Mouse (Mus musculus): ENCODE data around the gene Stam2. TPM values are rescaled to one million over a fixed set of nuclear protein-coding genes. Genes with fewer than 3 reads are reported as not detected.

Stam2 gene
- polyA plus RNA-seq, 1 experiment from 2014 or later, result 42.8 TPM

GRCm38 (mm10) chr2:52717076-52717475, 25.0 kb downstream of the Stam2 start:
- H3K4me1 ChIP-seq, result peaks cover 7% of the 10 kb centered on the region
- no peak overlapping the region for H3K4me3 ChIP-seq (replicated peaks)
- H3K27ac ChIP-seq, result no peak overlapping the region
- H3K4me2 ChIP-seq, result no peak overlapping the region
- ATAC-seq (ENCODE audit: low FRiP score), result no peak
- H3K36me3 ChIP-seq (replicated peaks), result peaks cover 22% of the 10 kb centered on the region
- H3K27me3 ChIP-seq, result no peaks in the 10 kb centered on the region
- H3K9ac ChIP-seq, result no peak overlapping the region
- WGBS, result 95% methylated on average over 5 of the region's 5 CpGs
- H3K9me3 ChIP-seq, result no peaks in the 10 kb centered on the region

- Histone ChIP-seq H3K9ac (no peak overlapping the region), H3K27me3 (no peaks in the 10 kb centered on the region), H3K27ac (no peak overlapping the region), H3K4me2 (no peak overlapping the region), H3K4me3 (replicated peaks) (no peak overlapping the region), H3K4me1 (peaks cover 5% of the 10 kb centered on the region), H3K9me3 (no peaks in the 10 kb centered on the region), H3K36me3 (replicated peaks) (peaks cover 22% of the 10 kb centered on the region)
- no peak for ATAC-seq (ENCODE audit: low FRiP score)
- WGBS, result 67% methylated on average over 6 of the region's 6 CpGs
These were observed 26.5 kb downstream of the Stam2 start for GRCm38 (mm10) chr2:52715538-52715937.

GRCm38 (mm10) chr2:52714111-52714510, 28.0 kb downstream of the Stam2 start:
- H3K4me3 ChIP-seq (replicated peaks), result no peak overlapping the region
- H3K4me2 ChIP-seq, result no peak overlapping the region
- H3K27ac ChIP-seq, result no peak overlapping the region
- no peak overlapping the region for H3K9ac ChIP-seq
- ATAC-seq (ENCODE audit: low FRiP score), result no peak
- no peaks in the 10 kb centered on the region for H3K27me3 ChIP-seq
- H3K36me3 ChIP-seq (replicated peaks), result peaks cover 27% of the 10 kb centered on the region
- H3K9me3 ChIP-seq, result no peaks in the 10 kb centered on the region
- no peaks in the 10 kb centered on the region for H3K4me1 ChIP-seq
- 96% methylated on average over 4 of the region's 4 CpGs for WGBS

GRCm38 (mm10) chr2:52710804-52711203, 31.3 kb downstream of the Stam2 start:
- Histone ChIP-seq H3K27me3 (no peaks in the 10 kb centered on the region), H3K4me1 (no peaks in the 10 kb centered on the region), H3K4me3 (replicated peaks) (no peak overlapping the region), H3K4me2 (no peak overlapping the region), H3K9me3 (no peaks in the 10 kb centered on the region), H3K9ac (no peak overlapping the region), H3K27ac (no peak overlapping the region), H3K36me3 (replicated peaks) (peaks cover 34% of the 10 kb centered on the region)
- WGBS, result 95% methylated on average over 2 of the region's 2 CpGs
- ATAC-seq (ENCODE audit: low FRiP score), result no peak

DNA sequence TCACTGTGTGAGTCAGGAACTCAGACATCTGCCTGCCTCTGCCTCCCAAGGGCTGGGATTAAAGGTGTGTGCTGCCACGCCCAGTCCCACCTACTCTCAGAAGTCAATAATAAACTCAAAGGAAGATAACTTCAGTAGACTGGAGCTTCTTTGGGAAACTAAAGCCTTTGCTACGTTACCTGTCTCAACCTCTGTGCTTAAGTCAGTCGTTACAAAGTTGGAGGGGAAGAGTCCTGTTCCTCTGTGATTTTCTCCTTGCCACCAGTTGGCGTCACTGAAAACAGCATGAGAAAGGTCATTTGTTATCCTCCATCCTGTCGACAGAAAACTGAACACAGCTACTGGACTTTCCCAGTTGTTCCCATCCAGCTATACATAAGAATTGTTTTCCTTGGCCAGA, 32.7 kb downstream of the Stam2 start:
- ATAC-seq (ENCODE audit: low FRiP score), result no peak
- WGBS, result 91% methylated on average over 5 of the region's 5 CpGs
- Histone ChIP-seq H3K36me3 (replicated peaks) (peaks cover 27% of the 10 kb centered on the region), H3K9ac (no peak overlapping the region), H3K4me1 (no peaks in the 10 kb centered on the region), H3K9me3 (no peaks in the 10 kb centered on the region), H3K27ac (no peak overlapping the region), H3K4me2 (no peak overlapping the region), H3K4me3 (replicated peaks) (no peak overlapping the region), H3K27me3 (no peaks in the 10 kb centered on the region)

DNA sequence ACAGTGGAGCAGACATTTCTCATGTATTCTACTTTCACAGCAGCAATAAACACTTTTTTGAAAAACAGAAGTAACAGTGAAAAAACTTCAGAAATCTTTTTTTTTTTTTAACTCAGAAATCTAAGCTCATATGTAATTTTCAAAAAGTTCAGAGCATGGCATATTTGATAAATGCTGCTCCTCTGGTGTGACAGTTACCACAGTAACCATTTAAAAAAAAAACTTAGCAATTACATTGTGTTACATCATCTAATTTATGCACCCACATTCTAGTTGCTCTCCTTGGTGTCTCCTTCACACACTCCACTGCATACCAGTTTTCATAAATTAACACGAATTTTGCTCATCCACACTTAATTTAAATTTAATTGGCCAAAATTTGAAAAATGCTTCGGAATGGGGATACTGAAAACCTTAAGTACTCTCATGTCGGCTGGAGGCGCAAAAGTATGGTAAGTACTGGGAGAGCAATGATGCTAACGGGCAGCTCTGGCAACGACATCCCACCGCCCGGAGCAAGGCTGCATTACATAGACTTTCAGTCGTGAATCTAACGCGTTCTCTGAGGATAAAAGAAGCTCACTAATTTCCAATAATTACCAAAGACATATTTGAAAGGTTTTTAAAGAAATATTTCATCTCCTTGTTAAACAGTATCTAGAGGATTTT, 40.6 kb downstream of the Stam2 start:
- 82% methylated on average over 11 of the region's 11 CpGs for WGBS
- no peak for ATAC-seq (ENCODE audit: low FRiP score)
- Histone ChIP-seq H3K4me2 (no peak overlapping the region), H3K9me3 (no peaks in the 10 kb centered on the region), H3K4me1 (no peaks in the 10 kb centered on the region), H3K4me3 (replicated peaks) (no peak overlapping the region), H3K9ac (no peak overlapping the region), H3K27ac (no peak overlapping the region), H3K27me3 (no peaks in the 10 kb centered on the region), H3K36me3 (replicated peaks) (peaks cover 18% of the 10 kb centered on the region)

DNA sequence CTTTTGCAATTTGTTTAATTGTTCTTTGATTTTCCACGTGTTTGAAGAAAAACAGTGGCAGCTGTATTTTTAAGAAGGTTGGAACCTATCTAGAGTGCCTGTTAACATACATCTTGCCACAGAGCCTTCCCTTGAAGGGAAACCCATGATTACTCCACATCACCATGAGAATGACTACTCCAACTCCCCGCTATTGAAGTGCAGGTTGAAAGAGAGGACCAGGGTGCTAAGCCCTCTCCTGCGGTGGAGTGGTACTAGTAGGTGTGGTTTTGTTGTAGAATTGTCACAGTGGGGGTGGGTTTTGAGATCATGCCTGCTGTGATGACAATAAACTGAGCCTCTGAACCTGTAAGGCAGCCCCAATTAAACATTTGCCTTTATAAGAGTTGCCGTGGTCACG, 41.7 kb downstream of the Stam2 start:
- H3K4me2 ChIP-seq, result no peak overlapping the region
- H3K4me1 ChIP-seq, result no peaks in the 10 kb centered on the region
- H3K27me3 ChIP-seq, result no peaks in the 10 kb centered on the region
- peaks cover 15% of the 10 kb centered on the region for H3K36me3 ChIP-seq (replicated peaks)
- 66% methylated on average over 5 of the region's 5 CpGs for WGBS
- no peak overlapping the region for H3K27ac ChIP-seq
- ATAC-seq (ENCODE audit: low FRiP score), result no peak
- H3K9ac ChIP-seq, result no peak overlapping the region
- H3K9me3 ChIP-seq, result no peaks in the 10 kb centered on the region
- no peak overlapping the region for H3K4me3 ChIP-seq (replicated peaks)

DNA sequence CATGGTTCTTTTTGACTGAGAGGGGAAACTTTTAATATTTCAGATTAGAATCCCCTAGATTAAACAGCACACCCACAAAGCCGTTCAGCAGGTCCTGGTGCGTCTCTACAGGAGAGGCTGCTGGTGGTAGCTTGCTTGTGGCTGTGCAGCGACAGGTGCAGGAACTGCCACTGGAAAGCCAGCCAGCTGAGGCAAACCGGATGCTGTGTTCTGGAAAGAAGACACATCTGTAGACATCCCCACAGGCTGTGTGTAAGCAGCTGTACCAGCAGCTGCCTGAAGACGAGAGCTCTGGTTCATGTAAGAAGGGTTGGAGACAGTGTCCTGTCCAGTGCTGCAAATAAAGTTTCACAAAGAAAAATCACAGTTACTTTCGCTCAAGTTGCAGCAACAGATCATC, 47.5 kb downstream of the Stam2 start:
- ATAC-seq (ENCODE audit: low FRiP score), result no peak
- Histone ChIP-seq H3K27me3 (no peaks in the 10 kb centered on the region), H3K9me3 (no peaks in the 10 kb centered on the region), H3K4me3 (replicated peaks) (no peak overlapping the region), H3K27ac (no peak overlapping the region), H3K4me2 (no peak overlapping the region), H3K4me1 (no peaks in the 10 kb centered on the region), H3K36me3 (replicated peaks) (peaks cover 6% of the 10 kb centered on the region), H3K9ac (no peak overlapping the region)
- 88% methylated on average over 6 of the region's 6 CpGs for WGBS

GRCm38 (mm10) chr2:52691745-52692144, 50.3 kb downstream of the Stam2 start:
- H3K4me1 ChIP-seq, result no peaks in the 10 kb centered on the region
- WGBS, result 68% methylated on average over 4 of the region's 4 CpGs

DNA sequence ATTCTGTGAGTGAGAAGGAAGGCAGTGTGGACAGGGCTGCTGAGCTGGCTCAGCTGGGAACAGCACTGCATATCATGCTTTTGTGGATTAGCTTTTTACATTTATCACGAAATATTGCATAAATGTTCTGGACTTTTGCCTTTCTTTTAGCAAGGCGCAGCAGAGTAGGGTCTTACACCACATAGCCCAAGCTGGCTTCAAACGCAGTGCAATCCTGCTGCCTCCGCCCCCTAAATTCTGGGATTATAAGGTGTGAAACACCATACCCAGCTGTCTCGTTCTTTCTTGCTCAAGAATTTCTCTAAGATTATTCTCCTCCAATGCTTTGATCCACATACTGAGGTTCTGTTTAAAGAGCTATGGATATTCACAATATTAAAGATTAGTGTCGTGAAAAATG, 55.5 kb downstream of the Stam2 start:
- 90% methylated on average over 6 of the region's 6 CpGs for WGBS
- H3K9me3 ChIP-seq, result no peaks in the 10 kb centered on the region
- H3K4me2 ChIP-seq, result no peak overlapping the region
- H3K4me3 ChIP-seq (replicated peaks), result no peak overlapping the region
- H3K27me3 ChIP-seq, result no peaks in the 10 kb centered on the region
- no peaks in the 10 kb centered on the region for H3K4me1 ChIP-seq
- no peak for ATAC-seq (ENCODE audit: low FRiP score)
- no peak overlapping the region for H3K27ac ChIP-seq
- no peaks in the 10 kb centered on the region for H3K36me3 ChIP-seq (replicated peaks)
- H3K9ac ChIP-seq, result no peak overlapping the region

More at GRCm38 (mm10) chr2:52691745-52692144, 50.3 kb downstream of the Stam2 start:
- Histone ChIP-seq H3K4me2 (no peak overlapping the region), H3K27ac (no peak overlapping the region), H3K9me3 (no peaks in the 10 kb centered on the region), H3K4me3 (replicated peaks) (no peak overlapping the region), H3K9ac (no peak overlapping the region), H3K27me3 (no peaks in the 10 kb centered on the region), H3K36me3 (replicated peaks) (peaks cover 4% of the 10 kb centered on the region; the same call in 1 of the 2 replicates)
- no peak for ATAC-seq (ENCODE audit: low FRiP score)

DNA sequence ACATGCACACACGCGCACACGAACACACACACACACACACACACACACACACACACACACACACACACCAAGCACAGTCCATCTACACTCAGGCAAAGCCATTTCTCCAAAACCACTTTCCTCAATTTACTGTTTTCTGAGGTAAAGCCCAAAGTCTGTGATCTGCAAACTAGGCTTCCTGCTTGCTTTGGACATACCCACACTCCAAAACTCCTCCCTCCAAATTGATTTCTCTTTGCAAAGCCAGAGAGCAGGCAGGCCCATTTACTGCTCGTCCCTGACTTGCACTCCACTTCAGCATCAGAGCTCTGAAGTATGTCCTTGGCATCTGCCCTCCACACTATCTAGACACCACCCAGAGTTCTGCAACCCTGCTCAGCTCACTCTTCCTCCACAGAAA, 64.5 kb downstream of the Stam2 start:
- H3K4me2 ChIP-seq, result no peak overlapping the region
- H3K36me3 ChIP-seq (replicated peaks), result no peaks in the 10 kb centered on the region
- H3K27me3 ChIP-seq, result peaks cover 32% of the 10 kb centered on the region
- no peaks in the 10 kb centered on the region for H3K9me3 ChIP-seq
- 72% methylated on average over 4 of the region's 4 CpGs for WGBS
- no peak overlapping the region for H3K4me3 ChIP-seq (replicated peaks)
- no peak overlapping the region for H3K9ac ChIP-seq
- no peak for ATAC-seq (ENCODE audit: low FRiP score)
- peaks cover 16% of the 10 kb centered on the region for H3K4me1 ChIP-seq
- no peak overlapping the region for H3K27ac ChIP-seq

DNA sequence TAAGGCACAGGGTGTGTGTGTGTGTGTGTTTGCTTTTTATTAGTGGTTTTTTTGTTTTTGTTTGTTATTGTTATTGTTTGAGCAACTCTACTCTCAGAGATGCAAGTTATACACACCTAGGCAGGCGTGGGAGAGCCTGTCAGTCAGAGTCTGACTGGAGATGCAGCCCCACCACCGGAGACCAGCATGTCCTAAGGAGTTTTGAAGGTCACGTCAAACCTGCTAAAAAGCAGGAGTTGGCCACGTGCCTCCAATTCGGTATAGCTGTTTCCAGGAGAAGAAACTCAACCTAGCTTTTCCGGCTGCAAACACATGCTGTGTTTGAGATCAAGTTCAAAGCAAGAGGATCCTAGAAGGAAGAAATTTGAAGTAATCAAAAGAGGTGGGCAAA, 65.2 kb downstream of the Stam2 start:
- H3K4me1 ChIP-seq, result peaks cover 16% of the 10 kb centered on the region
- no peaks in the 10 kb centered on the region for H3K36me3 ChIP-seq (replicated peaks)
- H3K9ac ChIP-seq, result peak overlapping the region; percentile 77; the same call in 1 of the 2 replicates
- no peak overlapping the region for H3K27ac ChIP-seq
- 11% methylated on average over 6 of the region's 6 CpGs for whole genome bisulfite sequencing
- peak overlapping the region; percentile 69 for H3K4me3 ChIP-seq (replicated peaks)
- H3K9me3 ChIP-seq, result no peaks in the 10 kb centered on the region
- peaks cover 38% of the 10 kb centered on the region for H3K27me3 ChIP-seq
- peak overlapping the region; percentile 98 for H3K4me2 ChIP-seq
- ATAC-seq (ENCODE audit: low FRiP score), result no peak

All from forebrain, embryonic 12.5 days (tissue).